Mouse (Mus musculus) lung, embryonic 14.5 days (tissue): ENCODE results near the gene Cacnb4. TPM values are rescaled to one million over a fixed set of nuclear protein-coding genes. Genes with fewer than 3 reads are reported as not detected.

Source experiments
- ATAC-seq: fragments of 200-750 bp; cut with Nextera tagmentation; 2 replicates; pipeline ENCODE4 v1.8.0; 2017; ENCODE audit warnings: mild to moderate bottlenecking, moderate TSS enrichment, moderate library complexity; ENCODE audit not compliant: insufficient read depth
- DNase-seq: peaks from one replicate; pipeline ENCODE4 v3.0.0-alpha.2; 2015
- H3K27ac ChIP-seq: fragments of 300-500 bp; sonication (generic); 2 replicates; pipeline ENCODE4 v1.5.1; 2014; ENCODE audit warnings: low read depth, mild to moderate bottlenecking, moderate library complexity
- H3K27me3 ChIP-seq: fragments of 300-500 bp; sonication (generic); 2 replicates; pipeline ENCODE4 v1.6.1; 2014; ENCODE audit warnings: low read length, control low read depth; ENCODE audit not compliant: insufficient read depth
- H3K36me3 ChIP-seq: fragments of 300-500 bp; sonication (generic); 2 replicates; pipeline ENCODE4 v1.6.1; 2014; ENCODE audit warnings: control low read depth; ENCODE audit not compliant: insufficient read depth
- H3K4me1 ChIP-seq: fragments of 300-500 bp; sonication (generic); 2 replicates; pipeline ENCODE4 v1.6.1; 2014; ENCODE audit warnings: antibody characterized with exemption, control low read depth; ENCODE audit not compliant: insufficient read depth
- H3K4me2 ChIP-seq: fragments of 300-500 bp; sonication (generic); 2 replicates; pipeline ENCODE4 v1.6.1; 2014; ENCODE audit warnings: mild to moderate bottlenecking
- H3K4me3 ChIP-seq: fragments of 300-500 bp; sonication (generic); 2 replicates; pipeline ENCODE4 v1.5.1; 2014; ENCODE audit warnings: low read depth, low read length
- H3K9ac ChIP-seq: fragments of 300-500 bp; sonication (generic); 2 replicates; pipeline ENCODE4 v1.6.1; 2014
- H3K9me3 ChIP-seq: fragments of 300-500 bp; sonication (generic); 2 replicates; pipeline ENCODE4 v1.6.1; 2016; ENCODE audit warnings: low read depth, low read length, control low read depth
- CTCF ChIP-seq: IDR thresholded peaks from 2 replicates; pipeline ENCODE4 v1.5.1; 2016; ENCODE audit warnings: antibody characterized with exemption, low read depth
- WGBS: fragments of 180-500 bp; shearing (Covaris S2); extraction: QIAGEN DNeasy Blood & Tissue Kit; methylation state at CpG from one replicate; pipeline ENCODE4 v1.1.7; 2014; 5-methylcytosine and 5-hydroxymethylcytosine counted together
- polyA plus RNA-seq: library from polyadenylated mRNA; unstranded; fragments of >200 nt; fragmentation: Nextera tagmentation; extraction: Ambion mirVana; gene quantifications from 2 replicates; pipeline ENCODE4 v1.2.1, GENCODE M21; 2014

Gene Cacnb4
- polyA plus RNA-seq, 1 experiment from 2014 or later: 0.39 TPM

DNA sequence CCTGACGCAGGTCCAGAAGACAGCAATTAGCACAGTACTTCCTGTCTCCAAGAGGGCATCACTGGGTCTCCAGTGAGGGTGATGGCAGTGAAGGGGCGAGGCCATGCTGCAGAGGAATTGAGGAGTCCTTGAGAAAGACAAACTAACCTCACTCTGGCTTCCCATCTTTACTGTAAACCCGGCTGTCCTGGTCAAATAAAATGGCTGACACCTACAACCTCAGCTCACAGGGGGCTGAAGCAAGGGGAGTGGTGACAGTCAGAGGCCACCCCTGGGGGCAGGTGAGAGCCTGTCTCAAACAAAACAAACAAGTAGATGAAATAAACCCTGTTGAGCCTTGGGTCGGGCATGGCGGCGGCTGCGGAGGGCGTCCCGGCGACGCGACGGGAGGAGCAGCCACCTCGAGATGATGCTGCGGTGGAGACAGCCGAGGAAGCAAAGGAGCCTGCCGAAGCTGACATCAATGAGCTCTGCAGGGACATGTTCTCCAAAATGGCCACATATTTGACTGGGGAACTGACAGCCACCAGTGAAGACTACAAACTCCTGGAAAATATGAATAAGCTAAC is 57.1 kb downstream of the Cacnb4 start:
- DNase-seq (no peak), ATAC-seq (no peak)
- Histone ChIP-seq H3K4me2 (peak overlapping the region; percentile 59), H3K27me3 (no peaks in the 10 kb centered on the region), H3K4me3 (peak overlapping the region; percentile 18), H3K36me3 (no peaks in the 10 kb centered on the region), H3K9me3 (no peaks in the 10 kb centered on the region), H3K4me1 (no peaks in the 10 kb centered on the region), H3K27ac (no peak overlapping the region), H3K9ac (no peak overlapping the region; the same call in 1 of the 2 replicates)
- no peak for TF ChIP-seq CTCF
- 26% methylated on average over 17 of the region's 17 CpGs for WGBS

DNA sequence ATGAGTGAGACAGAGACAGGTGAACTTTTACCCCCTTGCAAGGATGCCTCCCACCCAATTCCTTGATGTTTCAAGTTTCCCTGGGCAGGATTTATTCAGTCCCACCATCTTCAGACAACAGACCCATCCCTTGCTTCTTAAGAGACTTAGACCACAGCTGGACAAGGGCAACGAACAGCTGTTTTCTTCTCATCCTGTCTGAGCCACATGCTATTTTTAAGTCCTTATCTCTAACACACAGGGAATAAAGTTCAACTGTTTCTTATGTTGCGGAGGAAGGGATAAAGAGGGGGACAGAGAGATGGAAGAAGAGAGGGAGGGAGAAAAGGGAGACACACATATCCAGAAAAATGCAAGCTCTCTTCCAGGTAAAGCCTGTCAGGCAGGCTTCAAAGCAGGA is 57.8 kb downstream of the Cacnb4 start:
- no peak overlapping the region for H3K27ac ChIP-seq
- H3K36me3 ChIP-seq: no peaks in the 10 kb centered on the region
- H3K4me1 ChIP-seq: no peaks in the 10 kb centered on the region
- H3K4me2 ChIP-seq: peak overlapping the region; percentile 59
- no peak for ATAC-seq
- TF ChIP-seq CTCF: no peak
- H3K9me3 ChIP-seq: no peaks in the 10 kb centered on the region
- H3K4me3 ChIP-seq: no peak overlapping the region
- H3K27me3 ChIP-seq: no peaks in the 10 kb centered on the region
- WGBS: 29% methylated on average over 2 of the region's 2 CpGs
- DNase-seq: no peak
- no peak overlapping the region for H3K9ac ChIP-seq

DNA sequence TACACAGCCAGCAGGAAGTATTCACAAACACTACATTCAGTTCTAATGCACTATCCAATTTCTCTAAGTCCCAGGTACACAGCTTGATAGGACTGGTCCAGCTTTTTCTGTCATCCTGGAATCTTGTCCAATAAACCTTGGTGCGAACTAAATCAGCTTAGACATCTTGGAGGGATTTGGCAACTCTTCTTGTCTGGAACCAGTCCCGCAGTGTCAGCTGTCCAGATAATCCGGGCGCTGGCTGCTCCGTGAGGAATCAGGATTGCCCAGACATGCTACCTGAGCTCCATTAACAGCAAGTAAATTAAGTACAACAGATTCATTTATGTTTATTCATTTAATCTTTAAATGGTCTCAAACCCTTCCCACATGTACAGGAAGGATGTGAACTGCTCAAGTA is 61.2 kb downstream of the Cacnb4 start:
- H3K27me3 ChIP-seq: no peaks in the 10 kb centered on the region
- TF ChIP-seq CTCF: no peak
- H3K36me3 ChIP-seq: no peaks in the 10 kb centered on the region
- 71% methylated on average over 5 of the region's 5 CpGs for WGBS
- no peak overlapping the region for H3K9ac ChIP-seq
- H3K4me1 ChIP-seq: no peaks in the 10 kb centered on the region
- no peaks in the 10 kb centered on the region for H3K9me3 ChIP-seq
- DNase-seq (no peak), ATAC-seq (no peak)
- H3K27ac ChIP-seq: no peak overlapping the region
- no peak overlapping the region for H3K4me3 ChIP-seq
- no peak overlapping the region for H3K4me2 ChIP-seq

DNA sequence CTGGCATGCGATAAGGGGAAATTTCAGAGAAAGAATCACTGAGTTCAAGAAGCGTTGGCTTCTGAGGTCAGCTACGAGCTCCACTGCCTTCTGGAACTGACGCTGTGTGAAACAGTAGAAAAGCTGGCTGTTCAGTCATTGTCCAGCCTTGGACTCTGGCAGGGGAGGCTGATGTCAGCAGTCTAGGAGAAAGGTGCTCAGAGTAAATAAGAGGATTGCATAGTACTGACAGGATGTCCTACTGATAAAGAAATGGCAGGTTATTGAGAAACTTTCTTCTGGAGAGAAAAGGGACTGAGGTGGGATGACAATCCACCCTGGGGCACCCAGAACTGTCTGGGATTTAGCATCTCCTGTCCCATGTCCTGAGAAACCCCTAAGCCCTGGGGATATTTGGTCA is 62.7 kb downstream of the Cacnb4 start:
- no peak overlapping the region for H3K27ac ChIP-seq
- no peaks in the 10 kb centered on the region for H3K36me3 ChIP-seq
- H3K9me3 ChIP-seq: no peaks in the 10 kb centered on the region
- TF ChIP-seq CTCF: no peak
- no peak for DNase-seq
- H3K4me3 ChIP-seq: no peak overlapping the region
- H3K9ac ChIP-seq: no peak overlapping the region
- no peak overlapping the region for H3K4me2 ChIP-seq
- H3K27me3 ChIP-seq: no peaks in the 10 kb centered on the region
- 86% methylated on average over 4 of the region's 4 CpGs for WGBS
- H3K4me1 ChIP-seq: no peaks in the 10 kb centered on the region
- ATAC-seq: no peak

DNA sequence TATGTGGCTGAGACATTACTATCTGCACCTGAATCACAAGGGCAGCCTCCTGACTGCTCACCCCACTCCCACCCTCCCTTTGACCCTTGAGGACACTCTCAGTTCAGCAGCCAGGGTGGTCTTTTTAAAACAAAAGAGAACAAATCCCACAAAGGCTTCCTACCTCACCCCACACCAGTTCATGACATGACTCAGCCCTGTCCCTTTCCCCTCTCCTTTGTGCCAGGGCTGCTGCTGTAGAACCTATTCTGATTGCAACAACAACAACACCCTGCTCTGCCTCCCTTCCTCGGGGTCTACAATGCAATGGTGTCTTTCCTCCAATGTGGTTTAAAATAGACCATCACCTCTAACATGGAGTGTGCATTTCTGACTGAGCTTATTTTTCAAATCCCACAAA is 67.1 kb downstream of the Cacnb4 start:
- DNase-seq: no peak
- Histone ChIP-seq H3K4me3 (no peak overlapping the region), H3K9ac (no peak overlapping the region), H3K9me3 (no peaks in the 10 kb centered on the region), H3K36me3 (no peaks in the 10 kb centered on the region), H3K27ac (no peak overlapping the region), H3K4me2 (no peak overlapping the region), H3K27me3 (no peaks in the 10 kb centered on the region), H3K4me1 (no peaks in the 10 kb centered on the region)
- no peak for TF ChIP-seq CTCF
- WGBS: 58% methylated on average over 1 of the region's 1 CpGs
- no peak for ATAC-seq

DNA sequence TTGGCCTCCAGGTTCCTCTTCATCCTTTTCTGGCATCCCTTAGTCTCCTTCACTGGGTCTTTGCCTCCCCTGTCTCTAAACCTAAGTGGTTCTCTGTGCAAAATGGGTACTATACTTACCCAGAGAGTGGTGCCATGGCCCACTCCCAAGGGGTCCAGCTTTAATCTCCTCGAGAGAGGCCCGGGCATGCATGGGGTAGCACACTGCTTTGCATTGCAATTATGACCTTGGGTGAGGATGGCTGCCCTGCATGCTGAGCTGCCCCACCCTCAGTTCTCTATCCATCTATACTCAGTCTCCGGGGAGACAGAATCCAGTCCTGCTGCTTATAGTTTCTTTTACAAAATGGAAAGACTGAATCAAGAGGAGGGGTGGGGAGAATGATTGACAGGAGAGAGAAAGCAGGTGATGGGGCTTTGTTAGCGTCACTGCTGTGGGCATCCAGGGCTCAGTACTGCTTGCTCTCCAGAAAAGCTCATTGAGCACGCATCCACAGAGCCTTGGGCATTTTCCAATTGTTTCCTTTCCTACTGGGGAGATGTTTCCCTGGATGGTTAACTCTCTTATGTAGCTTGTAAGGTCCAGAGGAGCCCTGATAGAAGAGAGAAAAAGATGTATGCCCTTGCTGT is 68.7 kb downstream of the Cacnb4 start:
- Histone ChIP-seq H3K4me2 (no peak overlapping the region), H3K4me1 (no peaks in the 10 kb centered on the region; the same call in 1 of the 2 replicates), H3K9ac (no peak overlapping the region), H3K27me3 (no peaks in the 10 kb centered on the region), H3K27ac (no peak overlapping the region), H3K9me3 (no peaks in the 10 kb centered on the region), H3K4me3 (no peak overlapping the region), H3K36me3 (no peaks in the 10 kb centered on the region)
- 72% methylated on average over 5 of the region's 5 CpGs for WGBS
- ATAC-seq (no peak), DNase-seq (no peak)
- no peak for TF ChIP-seq CTCF

DNA sequence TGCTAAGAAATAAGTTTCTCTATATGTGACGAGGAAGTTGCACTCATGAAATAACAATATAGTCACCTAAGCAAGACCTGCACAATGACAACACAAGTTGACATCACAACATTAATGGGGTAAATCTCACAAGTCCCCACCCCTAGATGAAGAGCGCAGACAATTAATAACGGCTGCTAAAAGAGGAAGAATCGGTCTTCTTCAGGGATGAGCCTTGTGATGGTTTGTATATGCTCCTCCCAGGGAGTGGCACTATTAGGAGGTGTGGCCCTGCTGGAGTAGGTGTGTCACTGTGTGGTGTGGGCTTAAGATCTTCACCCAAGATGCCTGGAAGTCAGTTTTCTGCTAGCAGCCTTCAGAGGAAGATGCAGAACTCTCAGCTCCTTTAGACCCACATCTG is 70.3 kb downstream of the Cacnb4 start:
- Histone ChIP-seq H3K4me1 (no peaks in the 10 kb centered on the region; the same call in 1 of the 2 replicates), H3K9ac (no peak overlapping the region), H3K9me3 (no peaks in the 10 kb centered on the region), H3K4me2 (no peak overlapping the region), H3K27me3 (no peaks in the 10 kb centered on the region), H3K27ac (no peak overlapping the region), H3K4me3 (no peak overlapping the region), H3K36me3 (no peaks in the 10 kb centered on the region)
- DNase-seq (no peak), ATAC-seq (no peak)
- TF ChIP-seq CTCF: no peak
- 87% methylated on average over 4 of the region's 4 CpGs for WGBS

DNA sequence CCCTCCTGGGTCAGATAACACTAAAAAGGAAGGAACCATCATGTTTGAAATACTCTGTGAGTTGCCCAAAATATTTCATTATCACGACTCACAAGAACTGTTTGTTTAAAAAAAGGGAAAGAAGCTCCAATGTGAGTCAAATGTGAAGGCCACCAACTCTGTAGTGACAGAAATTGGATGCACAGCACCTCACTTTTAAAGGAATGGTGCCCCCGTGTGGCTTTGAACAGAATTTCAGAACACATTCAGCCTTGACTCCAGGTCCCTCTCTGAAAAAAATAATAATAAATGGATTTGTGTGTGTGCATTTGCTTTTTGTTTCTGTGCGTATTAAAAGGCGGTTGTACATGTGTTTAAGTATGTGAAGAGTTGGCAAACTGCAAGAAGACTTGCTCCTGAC is 71.3 kb downstream of the Cacnb4 start:
- Histone ChIP-seq H3K9ac (no peak overlapping the region), H3K36me3 (no peaks in the 10 kb centered on the region), H3K4me1 (no peaks in the 10 kb centered on the region; the same call in 1 of the 2 replicates), H3K27ac (no peak overlapping the region), H3K4me3 (no peak overlapping the region), H3K4me2 (no peak overlapping the region), H3K9me3 (no peaks in the 10 kb centered on the region), H3K27me3 (no peaks in the 10 kb centered on the region)
- WGBS: 17% methylated on average over 4 of the region's 4 CpGs
- TF ChIP-seq CTCF: peak; percentile 75
- DNase-seq: peak; percentile 87
- ATAC-seq: no peak
